30 mouse cellular contexts compared by ENCODE assay signal in the genomic region with DNA sequence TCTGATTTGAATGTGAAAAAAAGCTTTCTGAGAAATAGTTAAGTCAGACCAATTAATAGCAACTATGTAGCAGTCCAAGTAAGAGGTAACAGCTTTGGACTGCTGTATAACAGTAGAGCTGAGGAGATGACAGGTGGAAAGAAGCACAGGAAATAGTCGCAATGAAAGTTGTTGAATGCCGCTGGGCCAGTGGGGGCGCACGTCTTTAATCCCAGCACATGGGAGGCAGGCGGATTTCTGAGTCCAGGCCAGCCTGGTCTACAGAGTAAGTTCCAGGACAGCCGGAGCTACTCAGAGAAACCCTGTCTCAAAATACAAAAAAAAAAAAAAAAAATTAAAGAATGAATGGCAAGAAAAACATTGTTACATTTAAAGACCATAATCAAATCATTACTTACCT. TPM values are rescaled to one million over a fixed set of nuclear protein-coding genes. Genes with fewer than 3 reads are reported as not detected.
DNase-seq lines count a peak whose midpoint lies in the region; ATAC-seq and TF ChIP-seq lines count a peak whose summit lies in the region.
"Had no signal": no experiment of that assay in that cellular context is flagged by ENCODE, and none has a peak within 500 bp of the region (broad histone marks: within the 10 kb centered on the region; RNA-seq: fewer than 3 reads in every experiment).

No protein-coding gene starts in this region.

- H3K9ac ChIP-seq in liver, adult 2 months (ENCODE audit: low read depth, low read length) = no peak overlapping the region
- H3K9ac ChIP-seq in liver, postnatal 0 days (replicated peaks) = no peak overlapping the region
- H3K9ac ChIP-seq: embryonic facial prominence, embryonic 13.5 days; embryonic facial prominence, embryonic 15.5 days; forebrain, embryonic 12.5 days had no signal

- no peak for DNase-seq in liver, adult 2 months (ENCODE audit: extremely low read depth, low read depth, low spot score)
- DNase-seq in liver, postnatal 0 days = no peak
- DNase-seq in ES-CJ7 (ENCODE audit: low read depth, low spot score) (peak; percentile 81), R1 (ENCODE audit: low read depth, low spot score) (peak; percentile 90)
- no peak for DNase-seq in frontal cortex, postnatal 36 days (ENCODE audit: low spot score in 2 of 2)
- DNase-seq in heart, postnatal 10 days = no peak
- DNase-seq in adrenal gland, postnatal 4 days (ENCODE audit: low spot score in 2 of 2) = no peak
- DNase-seq: adrenal gland, adult 8-10 months; adrenal gland, postnatal 14 days; adrenal gland, postnatal 36 days; B cell, adult 2 months; cerebellum, adult 11 months; cerebellum, adult 18-20 months; cerebellum, adult 8-10 months; cerebellum, adult 9-11 months; cerebellum, postnatal 14 days; cerebellum, postnatal 36 days; embryo, embryonic 11 days had no signal

- H3K27me3 ChIP-seq in liver, adult 2 months (ENCODE audit: control insufficient read depth, insufficient read depth, low read length) = no peaks in the 10 kb centered on the region
- H3K27me3 ChIP-seq in liver, postnatal 0 days (ENCODE audit: insufficient read depth, low read length) = no peaks in the 10 kb centered on the region
- H3K27me3 ChIP-seq: CH12.LX; embryonic facial prominence, embryonic 13.5 days; embryonic facial prominence, embryonic 15.5 days; forebrain, embryonic 12.5 days; Patski had no signal

- H3K4me3 ChIP-seq in liver, adult 2 months (ENCODE audit: insufficient read depth, low read depth, low read length) = no peak overlapping the region
- H3K4me3 ChIP-seq in liver, postnatal 0 days (ENCODE audit: low read depth, low read length) = no peak overlapping the region
- H3K4me3 ChIP-seq: embryonic facial prominence, embryonic 13.5 days; embryonic facial prominence, embryonic 15.5 days; erythroblast, embryonic 14.5 days; forebrain, embryonic 10.5 days; forebrain, embryonic 12.5 days had no signal

- H3K36me3 ChIP-seq in liver, adult 2 months (ENCODE audit: control insufficient read depth, insufficient read depth, low read length) = no peaks in the 10 kb centered on the region
- no peaks in the 10 kb centered on the region for H3K36me3 ChIP-seq in liver, postnatal 0 days (replicated peaks; ENCODE audit: insufficient read depth, low read length)
- H3K36me3 ChIP-seq: embryonic facial prominence, embryonic 15.5 days; G1E had no signal

- TF ChIP-seq EP300 in liver, postnatal 0 days (IDR thresholded peaks at IDR 0.05; ENCODE audit: low read depth) = no peak

- peaks cover 17% of the 10 kb centered on the region for H3K79me2 ChIP-seq in liver, adult 2 months (ENCODE audit: control insufficient read depth, insufficient read depth, low read length)

- WGBS in liver, adult 2 months = 83% methylated on average over 6 of the region's 6 CpGs
- 85% methylated on average over 6 of the region's 6 CpGs for WGBS in liver, postnatal 0 days (ENCODE audit: insufficient replicate concordance)

- no peak overlapping the region for H3K4me2 ChIP-seq in liver, postnatal 0 days (ENCODE audit: low read depth, low read length)
- H3K4me2 ChIP-seq: embryonic facial prominence, embryonic 13.5 days; embryonic facial prominence, embryonic 15.5 days; forebrain, embryonic 12.5 days had no signal

- peaks cover 11% of the 10 kb centered on the region for H3K4me1 ChIP-seq in liver, adult 2 months (ENCODE audit: control insufficient read depth, insufficient read depth, low read length)
- H3K4me1 ChIP-seq in liver, postnatal 0 days (ENCODE audit: insufficient read depth) = peaks cover 6% of the 10 kb centered on the region; the same call in 1 of the 2 replicates
- H3K4me1 ChIP-seq: embryonic facial prominence, embryonic 13.5 days; forebrain, embryonic 10.5 days; forebrain, embryonic 12.5 days had no signal

- intact Hi-C loops in heart, postnatal 10 days (cut with DNase I) = no loop called here

- H3K9me3 ChIP-seq in liver, postnatal 0 days (ENCODE audit: low read length) = no peaks in the 10 kb centered on the region
- H3K9me3 ChIP-seq: embryonic facial prominence, embryonic 13.5 days; embryonic facial prominence, embryonic 15.5 days; forebrain, embryonic 10.5 days; forebrain, embryonic 12.5 days; G1E had no signal

- no peak for ATAC-seq in liver, postnatal 0 days
- ATAC-seq: activated CD4-positive, CD25-positive, alpha-beta regulatory T cell, adult 4 months; CD4-positive, CD25-positive, alpha-beta regulatory T cell, adult 4 months; forebrain, embryonic 14.5 days; forebrain, embryonic 16.5 days; Patski had no signal

- no peak overlapping the region for H3K27ac ChIP-seq in liver, adult 2 months (replicated peaks; ENCODE audit: insufficient read depth, low read depth, low read length)
- H3K27ac ChIP-seq in liver, postnatal 0 days (ENCODE audit: low read depth) = no peak overlapping the region
- H3K27ac ChIP-seq: embryonic facial prominence, embryonic 13.5 days; embryonic facial prominence, embryonic 15.5 days; forebrain, embryonic 10.5 days; forebrain, embryonic 12.5 days had no signal

- TF ChIP-seq POLR2A in liver, adult 2 months (IDR thresholded peaks at IDR 0.05; ENCODE audit: extremely low read depth, insufficient read depth, low read length) = no peak

- 0 out of 2 replicates have a peak, but pooled peaks have one; percentile 1 for TF ChIP-seq CTCF in liver, adult 2 months (IDR thresholded peaks at IDR 0.05; ENCODE audit: low read depth, low read length)
- TF ChIP-seq CTCF in liver, postnatal 0 days (IDR thresholded peaks at IDR 0.05; ENCODE audit: low read depth) = no peak

RNA-seq across cellular contexts. Expression of a gene that starts 35.0 kb away (rescaled TPM):
- total RNA-seq in liver, adult 2 months (2014; rRNA removed) = 66.4 and 70.7 TPM in 2 replicates
- 14.0 and 16.6 TPM in 2 replicates for polyA plus RNA-seq in liver, adult 2 months (2012; rRNA removed)
- polyA plus RNA-seq in liver, postnatal 0 days (2015; fragmentation: Nextera tagmentation; extraction: Ambion mirVana) = 9.8 and 11.3 TPM in 2 replicates
- 100 to 1,000 TPM; 316 to 364 TPM for total RNA-seq in heart, postnatal 10 days (2021)
- 100 to 1,000 TPM; 176 to 202 TPM for total RNA-seq in adrenal gland, postnatal 4 days (2021)

Comparison
In these comparisons a context has a peak if more than half of its experiments do, and no peak if none do; other contexts are left out.
1. DNase-seq: peak in ES-CJ7 (single experiment) and R1 (single experiment); none in liver, adult 2 months (single experiment), liver, postnatal 0 days (single experiment), frontal cortex, postnatal 36 days (0 of 2), heart, postnatal 10 days (0 of 2) and adrenal gland, postnatal 4 days (0 of 2).